ENCODE assay signal across 12 mouse cellular contexts in the genomic region with DNA sequence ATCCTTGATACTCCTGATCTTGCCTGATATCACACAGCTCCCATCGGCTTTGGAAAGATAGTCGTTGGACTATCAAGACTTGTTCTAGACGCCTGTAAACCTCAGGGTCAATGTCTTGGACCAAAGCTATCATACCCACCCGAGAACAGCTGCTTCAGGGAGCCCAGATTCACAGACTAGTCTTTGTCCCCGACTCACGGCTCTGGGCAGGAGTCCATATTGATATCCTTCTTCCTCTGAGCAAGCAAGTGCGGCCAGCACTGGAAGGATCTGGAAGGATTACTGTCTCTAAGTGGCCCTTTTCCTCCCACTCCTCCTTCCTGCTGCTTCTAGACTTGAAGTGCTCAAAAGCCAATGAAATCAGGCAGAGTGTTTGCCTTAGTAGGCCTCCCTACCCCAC. TPM values are rescaled to one million over a fixed set of nuclear protein-coding genes. Genes with fewer than 3 reads are reported as not detected.
DNase-seq lines count a peak whose midpoint lies in the region; ATAC-seq and TF ChIP-seq lines count a peak whose summit lies in the region.
"Had no signal": no experiment of that assay in that cellular context is flagged by ENCODE, and none has a peak within 500 bp of the region (broad histone marks: within the 10 kb centered on the region; RNA-seq: fewer than 3 reads in every experiment).

No protein-coding gene starts in this region.

- intact Hi-C loops in left cerebral cortex, postnatal 4 days (cut with DNase I), result no loop called here

- TF ChIP-seq POLR2A in embryonic fibroblast, embryonic 13.5 days (IDR thresholded peaks at IDR 0.05; ENCODE audit: low read depth, low read length), result no peak

- TF ChIP-seq CTCF in embryonic fibroblast, embryonic 13.5 days (IDR thresholded peaks at IDR 0.05; ENCODE audit: borderline replicate concordance, insufficient read depth, low read length), result no peak

- WGBS in kidney, embryonic 15.5 days, result 92% methylated on average over 7 of the region's 7 CpGs
- WGBS in heart, embryonic 12.5 days, result 69% methylated on average over 7 of the region's 7 CpGs
- 86% methylated on average over 7 of the region's 7 CpGs for WGBS in limb, embryonic 15.5 days

- H3K9ac ChIP-seq in kidney, embryonic 15.5 days, result no peak overlapping the region
- no peak overlapping the region for H3K9ac ChIP-seq in heart, embryonic 12.5 days
- H3K9ac ChIP-seq in limb, embryonic 15.5 days, result no peak overlapping the region
- H3K9ac ChIP-seq: embryonic facial prominence, embryonic 12.5 days; midbrain, embryonic 12.5 days had no signal

- H3K4me2 ChIP-seq in kidney, embryonic 15.5 days, result no peak overlapping the region
- H3K4me2 ChIP-seq in heart, embryonic 12.5 days, result no peak overlapping the region
- no peak overlapping the region for H3K4me2 ChIP-seq in limb, embryonic 15.5 days
- H3K4me2 ChIP-seq: embryonic facial prominence, embryonic 12.5 days; midbrain, embryonic 12.5 days had no signal

- no peak overlapping the region for H3K4me3 ChIP-seq in kidney, embryonic 15.5 days (replicated peaks)
- H3K4me3 ChIP-seq in embryonic fibroblast, embryonic 13.5 days (ENCODE audit: insufficient read depth, low read length), result no peak overlapping the region
- no peak overlapping the region for H3K4me3 ChIP-seq in heart, embryonic 12.5 days
- H3K4me3 ChIP-seq in limb, embryonic 15.5 days, result no peak overlapping the region
- H3K4me3 ChIP-seq: embryonic facial prominence, embryonic 12.5 days; midbrain, embryonic 12.5 days had no signal

- peaks cover 33% of the 10 kb centered on the region for H3K4me1 ChIP-seq in kidney, embryonic 15.5 days
- peaks cover 14% of the 10 kb centered on the region for H3K4me1 ChIP-seq in embryonic fibroblast, embryonic 13.5 days (ENCODE audit: control insufficient read depth, insufficient read depth, low read length)
- peaks cover 39% of the 10 kb centered on the region for H3K4me1 ChIP-seq in heart, embryonic 12.5 days (replicated peaks)
- H3K4me1 ChIP-seq in limb, embryonic 15.5 days, result peaks cover 21% of the 10 kb centered on the region

- H3K27me3 ChIP-seq in kidney, embryonic 15.5 days, result no peaks in the 10 kb centered on the region
- H3K27me3 ChIP-seq in heart, embryonic 12.5 days (replicated peaks), result no peaks in the 10 kb centered on the region
- no peaks in the 10 kb centered on the region for H3K27me3 ChIP-seq in limb, embryonic 15.5 days
- H3K27me3 ChIP-seq: embryonic facial prominence, embryonic 12.5 days; midbrain, embryonic 12.5 days had no signal

- ATAC-seq in kidney, embryonic 15.5 days (replicated peaks; ENCODE audit: low FRiP score), result no peak
- no peak for ATAC-seq in heart, embryonic 12.5 days (ENCODE audit: insufficient number of reproducible peaks, low FRiP score)
- ATAC-seq in limb, embryonic 15.5 days (ENCODE audit: insufficient number of reproducible peaks, low FRiP score, low TSS enrichment, low read depth), result no peak

- no peaks in the 10 kb centered on the region for H3K9me3 ChIP-seq in kidney, embryonic 15.5 days (replicated peaks)
- H3K9me3 ChIP-seq in heart, embryonic 12.5 days (replicated peaks), result no peaks in the 10 kb centered on the region
- no peaks in the 10 kb centered on the region for H3K9me3 ChIP-seq in limb, embryonic 15.5 days
- H3K9me3 ChIP-seq: embryonic facial prominence, embryonic 12.5 days; midbrain, embryonic 12.5 days had no signal

- peak; percentile 42 for DNase-seq in kidney, postnatal 10 days
- no peak for DNase-seq in thymus, postnatal 4 days
- DNase-seq in frontal cortex, postnatal 10 days (ENCODE audit: low spot score in 2 of 2), result no peak
- DNase-seq in left cerebral cortex, postnatal 4 days, result no peak
- DNase-seq: kidney, adult 9 months; right cerebral cortex, postnatal 14 days had no signal

- no peak overlapping the region for H3K27ac ChIP-seq in kidney, embryonic 15.5 days
- peak overlapping the region; percentile 36; the same call in 1 of the 2 replicates for H3K27ac ChIP-seq in embryonic fibroblast, embryonic 13.5 days (ENCODE audit: insufficient read depth, low read length)
- peak overlapping the region; percentile 18 for H3K27ac ChIP-seq in heart, embryonic 12.5 days (ENCODE audit: poor library complexity, severe bottlenecking)
- H3K27ac ChIP-seq in limb, embryonic 15.5 days, result peak overlapping the region; percentile 22; the same call in 1 of the 2 replicates
- H3K27ac ChIP-seq: embryonic facial prominence, embryonic 12.5 days; midbrain, embryonic 12.5 days had no signal

- peaks cover 93% of the 10 kb centered on the region for H3K36me3 ChIP-seq in kidney, embryonic 15.5 days
- H3K36me3 ChIP-seq in heart, embryonic 12.5 days, result peaks cover 89% of the 10 kb centered on the region
- H3K36me3 ChIP-seq in limb, embryonic 15.5 days, result peaks cover 75% of the 10 kb centered on the region

RNA-seq across cellular contexts. Expression of gene Prpf18, which starts 59.2 kb away (rescaled TPM):
- polyA plus RNA-seq in kidney, embryonic 15.5 days (2015; fragmentation: Nextera tagmentation; extraction: Ambion mirVana), result 37.8 and 38.2 TPM in 2 replicates
- polyA plus RNA-seq in embryonic fibroblast, embryonic 13.5 days (2011; ENCODE audit: insufficient read length, low read depth, missing spikeins), result 22.2 and 24.6 TPM in 2 replicates
- polyA plus RNA-seq in heart, embryonic 12.5 days (2016; fragmentation: Nextera tagmentation; extraction: Ambion mirVana), result 35.7 and 36.1 TPM in 2 replicates
- 34.1 and 35.1 TPM in 2 replicates for polyA plus RNA-seq in limb, embryonic 15.5 days (2015; fragmentation: Nextera tagmentation; extraction: Ambion mirVana)
- total RNA-seq in left cerebral cortex, postnatal 4 days (2021), result 10 to 100 TPM; 33.1 to 35.4 TPM
